Mouse (Mus musculus): ENCODE data around the gene Cldn6.

GRCm38 (mm10) chr17:23661526-23661925, 17.5 kb upstream of the Cldn6 start:
- TF ChIP-seq POLR2A (IDR thresholded peaks at IDR 0.05; ENCODE audit: borderline replicate concordance, insufficient read depth, low read length): no peak
- 0 out of 2 replicates have a peak, but pooled peaks have one; percentile 30 for TF ChIP-seq CTCF (IDR thresholded peaks at IDR 0.05; ENCODE audit: borderline replicate concordance, insufficient read depth, low read depth, low read length)

Data from cerebellum, adult 2 months (tissue).